Mouse (Mus musculus) retina, postnatal 1 day (tissue): Measurements from ENCODE around the gene Proser2.
A peak's percentile ranks its signal among the peaks of the same experiment; 100 is the strongest.
"Not testable (repeated sequence)": the region's sequence is repeated elsewhere in the genome, so short reads cannot be mapped to it uniquely, and the experiment has no call there.

Experiments
- DNase-seq: peaks from one replicate; pipeline ENCODE4 v3.0.0-alpha.2; 2012

Gene Proser2

DNA sequence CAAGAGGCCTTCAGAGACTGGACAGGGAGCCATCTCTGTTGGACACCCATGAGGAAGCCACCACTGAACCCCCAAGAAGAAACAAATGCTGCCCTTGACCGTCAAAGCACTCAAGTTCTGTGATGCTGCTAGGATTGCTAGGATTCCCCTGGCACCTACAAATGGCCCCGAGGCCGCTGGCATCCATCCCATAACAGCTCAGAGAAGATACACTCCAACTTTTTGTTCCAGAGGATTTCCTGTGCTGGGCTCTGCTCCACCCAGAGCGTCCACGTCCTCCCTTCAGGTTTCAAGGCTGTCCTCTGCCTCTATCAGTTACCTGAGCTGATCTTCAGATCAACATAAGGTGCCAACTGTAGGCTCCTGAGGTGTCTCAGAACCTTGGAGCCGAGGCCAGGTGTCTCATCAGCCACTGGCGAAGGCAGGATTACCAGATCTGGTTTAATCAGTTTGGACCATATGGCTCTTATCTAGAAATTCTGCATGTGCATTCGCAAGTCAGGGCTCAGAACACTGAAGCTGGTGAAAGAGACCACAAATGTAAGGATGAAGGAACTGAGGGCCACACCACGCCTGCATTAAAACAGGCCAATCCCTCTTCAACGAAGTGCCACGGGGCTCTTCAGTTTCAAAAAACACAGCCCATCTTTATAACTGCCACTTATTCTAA, 1.7 kb downstream of the Proser2 start:
- no peak for DNase-seq

DNA sequence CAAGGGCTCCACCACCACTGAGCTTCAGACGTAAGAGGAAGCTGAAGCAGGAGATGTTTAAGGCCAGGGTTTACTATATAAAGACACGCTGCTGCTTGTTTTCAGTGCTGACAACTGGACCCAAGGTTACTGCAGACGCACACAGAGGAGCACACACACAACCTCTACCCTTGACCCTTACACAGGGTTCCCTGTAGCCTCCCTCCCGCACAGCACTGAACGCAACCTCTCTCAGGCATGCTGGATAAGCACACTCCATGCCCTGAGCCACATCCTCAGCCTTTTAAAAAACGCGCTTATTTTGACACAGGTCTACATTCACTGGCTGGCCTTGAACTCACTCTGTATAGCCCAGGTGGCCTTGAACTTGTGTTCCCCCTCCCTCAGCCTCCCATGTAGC, 7.0 kb downstream of the Proser2 start:
- no peak for DNase-seq

GRCm38 (mm10) chr2:6121091-6121490, 8.9 kb downstream of the Proser2 start:
- no peak for DNase-seq

DNA sequence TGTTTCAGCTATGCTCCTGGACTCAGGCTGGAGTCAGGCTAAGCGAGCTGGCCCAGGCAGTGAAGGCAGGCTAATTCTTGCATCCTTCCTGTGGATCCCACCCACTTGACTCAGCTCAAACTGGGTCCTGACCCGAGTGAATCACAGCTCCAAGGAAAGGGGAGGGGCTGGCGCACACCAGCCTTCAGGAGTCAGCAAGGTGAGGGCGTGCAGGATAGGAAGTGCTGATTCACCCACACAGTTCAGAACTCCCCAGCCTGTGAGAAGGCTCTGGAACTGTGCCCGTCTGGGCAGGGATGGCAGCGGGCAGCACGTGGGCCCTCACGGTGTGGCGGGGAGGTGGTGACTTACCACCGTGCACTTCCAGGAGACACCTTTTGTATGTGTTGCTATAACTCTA, 11.8 kb downstream of the Proser2 start:
- DNase-seq = no peak

GRCm38 (mm10) chr2:6113792-6114191, 16.2 kb downstream of the Proser2 start:
- DNase-seq = no peak

GRCm38 (mm10) chr2:6112619-6113018, 17.4 kb downstream of the Proser2 start:
- DNase-seq = no peak

GRCm38 (mm10) chr2:6105437-6105836, 24.6 kb downstream of the Proser2 start:
- DNase-seq = no peak

GRCm38 (mm10) chr2:6100755-6101154, 29.3 kb downstream of the Proser2 start:
- DNase-seq = no peak

DNA sequence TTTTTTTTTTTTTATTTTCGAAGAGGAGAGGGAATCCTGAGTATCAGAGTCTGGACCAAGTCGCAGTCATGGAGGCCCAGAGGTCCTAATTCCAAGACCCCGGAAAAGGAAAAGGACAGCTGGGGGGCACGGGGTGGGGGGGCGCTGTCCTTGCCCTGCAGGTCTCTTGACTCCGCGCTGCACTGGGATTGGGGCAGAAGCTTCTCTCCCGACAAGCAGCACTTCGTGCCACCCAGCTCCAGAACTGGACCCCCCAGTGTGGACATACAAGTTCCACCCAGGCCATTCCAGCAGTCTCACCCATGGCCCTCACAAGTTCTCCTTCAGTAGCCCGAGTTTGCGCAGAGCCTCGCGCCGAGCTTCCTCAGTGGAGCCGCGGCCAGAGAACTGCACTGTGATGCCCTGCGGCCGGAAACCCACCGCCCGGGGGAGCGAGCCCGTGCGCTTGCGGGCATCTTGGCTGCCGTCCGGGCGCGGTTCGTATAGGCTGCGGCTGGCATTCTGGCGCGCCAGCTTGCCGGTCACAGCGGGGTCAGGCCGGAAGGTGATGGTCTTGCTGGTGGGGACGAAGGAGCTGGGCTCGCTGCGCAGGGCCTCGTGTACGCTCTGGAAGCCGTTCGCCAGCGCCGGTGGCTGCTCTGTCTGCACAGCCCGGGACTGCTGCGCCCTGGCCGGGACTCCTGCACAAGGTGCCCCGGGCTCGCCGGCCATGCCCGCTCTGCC, 29.8 kb downstream of the Proser2 start:
- DNase-seq = peak; percentile 66

GRCm38 (mm10) chr2:6099443-6099842, 30.6 kb downstream of the Proser2 start:
- DNase-seq = no peak

- no peak for DNase-seq
Observed at GRCm38 (mm10) chr2:6098924-6099323, 31.1 kb downstream of the Proser2 start.

GRCm38 (mm10) chr2:6097113-6097716, 32.8 kb downstream of the Proser2 start:
- peak; percentile 60 for DNase-seq

GRCm38 (mm10) chr2:6089941-6090340, 40.1 kb downstream of the Proser2 start:
- DNase-seq = not testable (repeated sequence)

DNA sequence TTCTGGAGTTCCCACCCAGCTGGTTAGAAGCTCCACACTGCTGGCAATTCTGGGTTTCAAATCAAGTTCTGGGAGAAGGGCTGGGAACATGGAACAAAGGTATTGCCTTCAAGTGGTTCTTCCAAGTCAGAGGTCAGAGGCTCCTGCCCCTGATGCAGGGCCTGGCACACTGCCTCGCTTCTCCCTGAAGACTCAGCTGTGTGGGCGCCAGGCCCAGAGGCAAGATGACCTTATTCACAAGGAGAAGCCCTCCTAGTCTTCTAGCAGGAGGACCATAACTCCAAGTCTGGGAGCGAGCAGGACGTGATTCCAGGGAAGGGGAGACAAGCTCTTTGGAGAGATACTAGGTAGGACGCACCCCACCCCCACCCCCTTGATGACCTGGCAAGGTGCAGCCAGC, 42.9 kb downstream of the Proser2 start:
- no peak for DNase-seq

DNA sequence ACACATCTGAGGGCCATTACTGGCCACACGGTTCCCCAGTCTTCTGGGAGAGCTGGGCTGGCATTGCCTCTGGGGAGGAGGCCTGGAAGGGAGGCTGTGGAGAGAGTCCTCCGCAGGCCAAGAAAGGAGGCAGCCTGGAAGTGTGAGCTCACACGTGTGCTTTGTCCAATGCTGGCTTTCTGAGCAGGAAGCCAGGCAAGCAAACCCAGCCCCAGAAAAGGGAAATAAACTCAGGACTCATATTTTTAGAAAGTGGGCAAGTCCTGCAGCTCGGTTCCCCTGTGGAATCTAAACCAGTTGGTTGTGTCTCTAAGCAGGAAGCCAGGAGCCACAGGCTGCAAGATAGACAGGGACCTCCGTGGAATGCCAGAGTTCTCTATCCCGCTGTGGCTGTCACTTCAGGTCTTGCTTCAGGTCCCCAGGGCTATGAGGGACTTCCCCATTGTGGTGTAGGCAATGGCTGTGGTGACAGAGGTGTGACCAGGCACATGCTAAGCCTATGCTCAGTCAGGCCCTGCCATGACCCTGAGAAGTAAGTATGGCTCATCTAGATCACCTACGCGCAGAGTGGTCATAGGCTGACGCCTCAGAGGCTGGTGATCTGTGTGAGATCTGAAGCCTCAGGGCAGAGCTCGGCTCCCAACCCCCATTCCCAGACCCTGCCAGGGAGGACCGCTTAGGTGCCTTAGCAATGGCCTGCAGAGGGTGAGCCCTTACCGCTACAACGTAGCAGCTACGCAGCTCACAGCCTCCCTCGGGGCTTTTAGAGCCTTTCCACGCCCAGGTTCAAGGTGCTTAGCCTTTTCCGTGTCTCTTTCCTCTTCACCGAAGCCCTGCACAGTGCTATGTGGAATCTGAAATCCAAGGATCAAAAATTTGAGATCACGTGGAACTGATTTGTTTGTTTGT, 44.1 kb downstream of the Proser2 start:
- DNase-seq = no peak

DNA sequence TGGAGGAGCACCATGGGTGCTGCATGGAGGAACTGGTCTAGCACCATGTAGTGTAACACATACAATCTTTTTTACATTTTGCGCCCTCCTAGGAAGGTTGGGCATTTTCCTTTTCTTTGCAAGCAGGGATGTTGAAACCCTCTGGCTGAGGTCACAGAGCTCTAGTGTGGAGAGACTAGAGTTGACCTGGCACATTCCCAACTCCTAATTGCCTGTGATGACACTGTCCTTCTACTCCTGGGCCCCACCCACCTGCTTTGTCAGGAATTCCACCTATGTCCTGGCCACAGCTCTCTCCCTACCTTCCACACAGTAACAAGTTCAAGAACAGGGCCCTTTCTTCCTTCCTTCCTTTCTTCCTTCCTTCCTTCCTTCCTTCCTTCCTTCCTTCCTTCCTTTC, 46.3 kb downstream of the Proser2 start:
- no peak for DNase-seq

- no peak for DNase-seq
Observed at GRCm38 (mm10) chr2:6082615-6083014, 47.4 kb downstream of the Proser2 start.

GRCm38 (mm10) chr2:6081108-6081507, 48.9 kb downstream of the Proser2 start:
- no peak for DNase-seq

GRCm38 (mm10) chr2:6080037-6080436, 50.0 kb downstream of the Proser2 start:
- DNase-seq = no peak

DNA sequence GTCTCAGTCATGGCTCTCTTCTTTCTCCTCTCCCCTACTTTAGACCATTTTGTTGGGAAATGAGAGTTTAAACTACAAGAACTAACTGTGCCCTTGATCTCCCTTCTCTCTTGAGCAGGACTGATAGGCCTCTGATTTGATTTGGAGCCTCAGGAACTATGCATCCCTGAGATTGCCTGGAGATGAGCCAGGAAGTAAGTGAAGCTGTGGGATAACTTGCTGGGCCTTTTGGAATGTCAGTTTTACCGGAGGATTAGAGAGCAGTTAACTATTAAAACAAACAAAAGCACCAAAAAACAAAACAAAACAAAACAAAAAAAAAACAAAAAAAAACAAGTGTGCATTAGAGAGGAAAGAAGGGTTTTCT, 54.5 kb downstream of the Proser2 start:
- DNase-seq = no peak

GRCm38 (mm10) chr2:6074891-6075529, 55.0 kb downstream of the Proser2 start:
- DNase-seq = peak; percentile 52

- no peak for DNase-seq
Observed at GRCm38 (mm10) chr2:6072685-6073260, 57.2 kb downstream of the Proser2 start.
